Mouse (Mus musculus): Measurements from ENCODE around the gene Gm9999. TPM values are rescaled to one million over a fixed set of nuclear protein-coding genes. Genes with fewer than 3 reads are reported as not detected.
"Not testable (repeated sequence)": the region's sequence is repeated elsewhere in the genome, so short reads cannot be mapped to it uniquely, and the experiment has no call there.

Gene Gm9999
- polyA plus RNA-seq, 1 experiment = not detected

DNA sequence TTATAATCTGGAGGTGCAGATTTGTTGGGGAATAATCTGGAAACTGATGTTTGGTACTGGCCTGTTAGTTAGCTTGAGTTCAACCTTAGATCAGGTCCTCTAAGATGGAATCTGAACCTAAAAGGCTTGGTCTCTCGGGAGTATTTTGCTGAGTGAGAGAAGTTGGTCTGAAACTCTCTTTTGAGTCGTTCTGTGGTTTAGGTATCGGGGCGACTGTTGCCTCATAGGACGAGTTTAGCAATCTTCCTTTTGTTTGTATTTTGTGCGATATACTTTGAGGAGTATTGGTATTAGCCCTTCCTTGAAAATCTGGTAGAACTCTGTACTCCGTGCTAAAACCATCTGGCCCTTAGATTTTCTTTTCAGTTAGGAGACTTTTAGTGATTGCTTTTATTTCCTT lies 19.3 kb upstream of the Gm9999 start:
- WGBS = 26% methylated on average over 7 of the region's 7 CpGs

DNA sequence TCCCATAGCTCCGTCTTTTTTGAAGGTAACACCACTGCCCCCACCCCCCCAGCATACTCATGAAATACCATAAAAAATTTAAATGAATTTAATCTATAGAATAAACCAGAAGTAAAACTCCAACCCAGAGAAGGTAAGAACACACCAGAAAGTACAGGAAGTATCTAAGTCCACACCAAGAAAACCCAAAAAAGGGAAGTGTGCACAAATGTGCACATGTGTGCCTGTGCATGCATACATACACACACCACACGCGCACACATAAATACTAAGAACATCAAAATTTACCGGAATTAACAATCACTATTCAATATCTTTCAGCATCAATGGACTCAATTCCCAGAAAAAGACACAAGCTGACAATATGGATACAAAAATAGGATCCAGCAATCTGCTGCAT lies 13.5 kb upstream of the Gm9999 start:
- TF ChIP-seq CTCF (IDR thresholded peaks at IDR 0.05; ENCODE audit: control insufficient read depth, insufficient read depth, low read length) = no peak
- no peak for TF ChIP-seq POLR2A (IDR thresholded peaks at IDR 0.05; ENCODE audit: borderline replicate concordance, control insufficient read depth, low read depth, low read length)
- Histone ChIP-seq H3K4me1 (ENCODE audit: control insufficient read depth, insufficient read depth, low read length) (no peaks in the 10 kb centered on the region), H3K27ac (ENCODE audit: control insufficient read depth, insufficient read depth, low read depth, low read length, poor library complexity) (no peak overlapping the region), H3K4me3 (replicated peaks; ENCODE audit: control insufficient read depth, low read depth, low read length) (no peak overlapping the region)
- WGBS = 85% methylated on average over 4 of the region's 4 CpGs

More for the DNA sequence above, 19.3 kb upstream of the Gm9999 start:
- Histone ChIP-seq H3K4me1 (ENCODE audit: control insufficient read depth, insufficient read depth, low read length) (no peaks in the 10 kb centered on the region; the same call in 1 of the 2 replicates), H3K4me3 (replicated peaks; ENCODE audit: control insufficient read depth, low read depth, low read length) (no peak overlapping the region), H3K27ac (ENCODE audit: control insufficient read depth, insufficient read depth, low read depth, low read length, poor library complexity) (peak overlapping the region; percentile 26; the same call in 1 of the 2 replicates)
- no peak for TF ChIP-seq CTCF (IDR thresholded peaks at IDR 0.05; ENCODE audit: control insufficient read depth, insufficient read depth, low read length)
- TF ChIP-seq POLR2A (IDR thresholded peaks at IDR 0.05; ENCODE audit: borderline replicate concordance, control insufficient read depth, low read depth, low read length) = no peak

DNA sequence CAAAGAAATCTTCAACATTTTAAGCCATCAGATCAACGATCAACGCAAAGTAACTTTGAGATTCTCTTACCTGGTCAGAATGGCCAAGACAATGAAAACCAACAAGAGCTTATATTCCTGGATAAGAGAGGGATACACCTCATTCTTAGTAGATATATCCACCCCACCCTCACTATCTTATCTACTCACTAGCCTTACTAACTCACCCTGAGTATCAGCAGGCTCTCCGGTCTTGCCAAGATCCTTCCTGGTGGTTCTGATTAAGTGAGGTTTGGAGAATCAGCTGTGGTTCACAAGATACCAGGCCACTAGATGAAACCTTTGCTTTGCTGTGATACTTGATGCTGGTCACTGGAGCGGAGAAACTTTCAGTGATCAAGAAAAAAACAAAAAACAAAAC lies 8.7 kb upstream of the Gm9999 start:
- no peak overlapping the region for H3K27ac ChIP-seq (ENCODE audit: control insufficient read depth, insufficient read depth, low read depth, low read length, poor library complexity)
- no peak overlapping the region for H3K4me3 ChIP-seq (replicated peaks; ENCODE audit: control insufficient read depth, low read depth, low read length)
- WGBS = 79% methylated on average over 4 of the region's 4 CpGs
- no peak for TF ChIP-seq POLR2A (IDR thresholded peaks at IDR 0.05; ENCODE audit: borderline replicate concordance, control insufficient read depth, low read depth, low read length)
- TF ChIP-seq CTCF (IDR thresholded peaks at IDR 0.05; ENCODE audit: control insufficient read depth, insufficient read depth, low read length) = no peak
- no peaks in the 10 kb centered on the region; the same call in 1 of the 2 replicates for H3K4me1 ChIP-seq (ENCODE audit: control insufficient read depth, insufficient read depth, low read length)

DNA sequence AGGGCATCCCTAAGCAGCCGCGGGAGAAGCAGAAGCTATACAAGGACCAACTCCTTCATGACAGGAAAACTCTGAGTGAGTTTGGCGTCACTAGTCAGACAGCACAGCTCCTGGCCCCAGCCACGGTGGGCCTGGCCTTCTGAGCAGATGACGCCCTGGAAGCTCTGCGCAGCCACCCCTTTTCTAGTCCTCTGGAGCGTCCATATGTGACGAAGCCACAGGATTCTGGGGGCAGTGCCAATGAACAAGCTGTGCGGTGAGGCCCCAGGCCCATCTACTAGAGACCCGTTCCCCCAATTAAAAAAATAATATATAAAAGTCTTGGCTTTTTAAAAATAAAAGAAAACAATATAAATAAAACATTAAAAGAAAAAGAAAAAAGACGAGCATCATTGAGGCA lies 7.9 kb upstream of the Gm9999 start:
- Histone ChIP-seq H3K27ac (ENCODE audit: control insufficient read depth, insufficient read depth, low read depth, low read length, poor library complexity) (no peak overlapping the region), H3K4me1 (ENCODE audit: control insufficient read depth, insufficient read depth, low read length) (no peaks in the 10 kb centered on the region; the same call in 1 of the 2 replicates), H3K4me3 (replicated peaks; ENCODE audit: control insufficient read depth, low read depth, low read length) (no peak overlapping the region)
- TF ChIP-seq CTCF (IDR thresholded peaks at IDR 0.05; ENCODE audit: control insufficient read depth, insufficient read depth, low read length) (no peak), POLR2A (IDR thresholded peaks at IDR 0.05; ENCODE audit: borderline replicate concordance, control insufficient read depth, low read depth, low read length) (no peak)
- 85% methylated on average over 11 of the region's 11 CpGs for WGBS

DNA sequence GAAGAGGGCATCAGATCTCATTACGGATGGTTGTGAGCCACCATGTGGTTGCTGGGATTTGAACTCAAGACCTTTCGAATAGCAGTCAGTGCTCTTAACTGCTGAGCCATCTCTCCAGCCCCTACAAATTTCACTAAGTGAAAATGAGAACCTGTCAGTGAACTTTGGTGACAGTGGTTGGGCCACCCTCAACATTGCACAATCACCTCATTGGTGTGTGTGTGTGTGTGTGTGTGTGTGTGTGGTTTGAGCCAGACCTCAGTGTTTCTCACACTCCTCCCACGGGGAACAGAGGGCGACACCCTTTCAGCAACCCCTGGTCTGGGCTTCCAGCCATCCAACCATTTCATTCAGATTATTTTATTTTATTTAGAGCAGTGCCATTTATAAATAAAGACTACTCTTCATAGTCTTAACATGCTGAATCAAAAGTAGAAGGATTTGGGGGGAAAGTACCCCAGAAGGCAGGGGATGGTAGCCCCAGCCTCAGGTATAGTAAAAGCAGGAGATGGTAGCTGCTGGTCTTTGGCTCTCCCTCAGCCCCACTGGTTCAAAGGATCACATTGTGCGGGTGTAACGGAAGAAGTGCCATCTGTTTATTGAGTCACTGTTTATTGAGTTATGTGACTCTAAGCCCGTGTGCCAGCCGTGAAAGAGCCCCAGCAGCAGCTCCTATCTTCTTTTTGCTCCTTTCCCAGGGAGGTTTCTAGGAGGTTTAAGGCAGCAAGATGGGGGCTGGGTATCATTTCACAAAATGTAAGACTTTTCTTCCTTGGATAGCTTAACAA lies 2.5 kb downstream of the Gm9999 start:
- Histone ChIP-seq H3K4me1 (ENCODE audit: control insufficient read depth, insufficient read depth, low read length) (peaks cover 4% of the 10 kb centered on the region; the same call in 1 of the 2 replicates), H3K27ac (ENCODE audit: control insufficient read depth, insufficient read depth, low read depth, low read length, poor library complexity) (no peak overlapping the region), H3K4me3 (replicated peaks; ENCODE audit: control insufficient read depth, low read depth, low read length) (no peak overlapping the region)
- TF ChIP-seq POLR2A (IDR thresholded peaks at IDR 0.05; ENCODE audit: borderline replicate concordance, control insufficient read depth, low read depth, low read length) (no peak), CTCF (IDR thresholded peaks at IDR 0.05; ENCODE audit: control insufficient read depth, insufficient read depth, low read length) (no peak)
- 38% methylated on average over 8 of the region's 8 CpGs for WGBS

DNA sequence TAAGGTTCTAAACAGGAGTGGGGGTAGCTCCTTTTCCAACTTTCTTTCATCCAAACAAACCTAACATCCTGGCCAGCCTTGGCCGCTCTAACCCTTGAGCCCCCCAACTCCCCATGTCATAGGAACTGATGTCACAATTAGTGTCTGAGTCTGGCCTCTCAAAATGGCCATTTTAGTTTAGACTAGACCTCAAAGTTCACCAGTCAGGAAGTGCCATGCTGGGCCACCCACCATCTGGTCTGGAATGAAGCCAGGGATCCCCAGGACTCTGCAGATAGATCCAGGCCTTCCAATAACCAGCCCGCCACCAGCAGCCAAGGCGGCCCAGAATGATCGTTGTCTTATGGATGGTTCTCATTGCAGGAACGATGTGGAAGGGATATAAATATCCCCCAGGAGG lies 3.3 kb downstream of the Gm9999 start:
- Histone ChIP-seq H3K4me3 (replicated peaks; ENCODE audit: control insufficient read depth, low read depth, low read length) (no peak overlapping the region), H3K4me1 (ENCODE audit: control insufficient read depth, insufficient read depth, low read length) (peaks cover 4% of the 10 kb centered on the region; the same call in 1 of the 2 replicates), H3K27ac (ENCODE audit: control insufficient read depth, insufficient read depth, low read depth, low read length, poor library complexity) (no peak overlapping the region)
- TF ChIP-seq POLR2A (IDR thresholded peaks at IDR 0.05; ENCODE audit: borderline replicate concordance, control insufficient read depth, low read depth, low read length) (no peak), CTCF (IDR thresholded peaks at IDR 0.05; ENCODE audit: control insufficient read depth, insufficient read depth, low read length) (no peak)
- WGBS = 34% methylated on average over 5 of the region's 5 CpGs

DNA sequence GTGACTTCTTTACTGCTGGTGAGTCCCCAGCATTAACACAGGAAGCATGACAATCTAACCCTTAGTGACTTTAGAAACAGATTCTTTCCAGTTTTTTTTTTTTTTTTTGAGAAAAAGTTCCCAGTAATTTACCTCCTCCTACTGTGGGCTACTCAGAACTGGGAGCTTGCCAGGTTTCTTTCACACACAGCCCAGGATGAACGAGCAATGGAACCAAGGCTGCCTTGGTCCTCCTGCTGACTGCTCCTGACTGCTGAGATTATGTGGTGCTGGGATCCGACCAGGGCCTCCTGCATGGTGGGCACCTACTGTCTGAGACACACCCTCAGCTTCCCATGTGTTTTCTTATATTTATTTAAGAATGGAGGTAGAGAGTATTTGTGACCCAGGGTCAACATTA lies 3.7 kb downstream of the Gm9999 start:
- Histone ChIP-seq H3K27ac (ENCODE audit: control insufficient read depth, insufficient read depth, low read depth, low read length, poor library complexity) (no peak overlapping the region), H3K4me3 (replicated peaks; ENCODE audit: control insufficient read depth, low read depth, low read length) (no peak overlapping the region), H3K4me1 (ENCODE audit: control insufficient read depth, insufficient read depth, low read length) (peaks cover 4% of the 10 kb centered on the region; the same call in 1 of the 2 replicates)
- TF ChIP-seq CTCF (IDR thresholded peaks at IDR 0.05; ENCODE audit: control insufficient read depth, insufficient read depth, low read length) (no peak), POLR2A (IDR thresholded peaks at IDR 0.05; ENCODE audit: borderline replicate concordance, control insufficient read depth, low read depth, low read length) (no peak)
- WGBS = 51% methylated on average over 2 of the region's 2 CpGs

DNA sequence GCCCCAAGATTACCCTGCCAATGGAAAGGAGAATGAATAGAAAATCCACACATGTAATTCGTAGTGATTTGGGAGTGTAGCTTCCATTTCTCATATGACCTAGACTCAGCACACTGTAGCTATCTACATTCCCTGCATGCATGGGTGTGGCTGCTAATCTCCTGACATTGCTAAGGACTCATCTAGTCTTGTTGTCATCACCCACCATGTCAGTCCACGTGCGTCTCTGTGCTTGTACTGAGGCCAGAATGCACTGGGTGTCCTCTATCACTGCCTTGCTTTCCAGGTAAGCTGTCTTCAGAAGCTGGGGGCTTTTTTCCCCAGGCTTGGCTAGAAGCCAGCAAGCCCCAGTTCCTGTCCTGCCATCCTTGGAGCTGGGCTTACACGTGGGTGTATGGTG lies 6.0 kb downstream of the Gm9999 start:
- H3K4me1 ChIP-seq (ENCODE audit: control insufficient read depth, insufficient read depth, low read length); H3K4me3 ChIP-seq (replicated peaks; ENCODE audit: control insufficient read depth, low read depth, low read length); H3K27ac ChIP-seq (ENCODE audit: control insufficient read depth, insufficient read depth, low read depth, low read length, poor library complexity): not testable (repeated sequence)
- WGBS = 67% methylated on average over 4 of the region's 4 CpGs

Measured in bone marrow, adult 2 months (tissue).